Mouse (Mus musculus) 416B (cell line): ENCODE data around the gene Dnaja1.

Source experiments
- DNase-seq: peaks from one replicate; pipeline ENCODE4 v3.0.0; 2011; ENCODE audit warnings: low read depth

The Dnaja1 gene

GRCm38 (mm10) chr4:40722011-40722666, at the start of gene Dnaja1:
TSS of gene Dnaja1 (plus strand) at chr4:40722150.
- DNase-seq = peak; percentile 98

- no peak for DNase-seq
Measured at GRCm38 (mm10) chr4:40673526-40673925, 48.4 kb upstream of the Dnaja1 start.

- DNase-seq = no peak
Measured at GRCm38 (mm10) chr4:40676338-40676737, 45.6 kb upstream of the Dnaja1 start.

GRCm38 (mm10) chr4:40677132-40677531, 44.8 kb upstream of the Dnaja1 start:
- peak; percentile 47 for DNase-seq

GRCm38 (mm10) chr4:40680250-40680860, 41.6 kb upstream of the Dnaja1 start:
- peak; percentile 75 for DNase-seq

GRCm38 (mm10) chr4:40681908-40682307, 40.0 kb upstream of the Dnaja1 start:
- peak; percentile 64 for DNase-seq

- DNase-seq = no peak
Measured at GRCm38 (mm10) chr4:40682359-40682758, 39.6 kb upstream of the Dnaja1 start.

- DNase-seq = no peak
Measured at GRCm38 (mm10) chr4:40683306-40683705, 38.6 kb upstream of the Dnaja1 start.

GRCm38 (mm10) chr4:40691100-40691499, 30.9 kb upstream of the Dnaja1 start:
- DNase-seq = no peak

- DNase-seq = no peak
Measured at GRCm38 (mm10) chr4:40697059-40697458, 24.9 kb upstream of the Dnaja1 start.

GRCm38 (mm10) chr4:40700216-40700615, 21.7 kb upstream of the Dnaja1 start:
- DNase-seq = peak; percentile 93

GRCm38 (mm10) chr4:40701796-40702195, 20.2 kb upstream of the Dnaja1 start:
- DNase-seq = peak; percentile 54

GRCm38 (mm10) chr4:40702797-40703709, 18.9 kb upstream of the Dnaja1 start, which contains the start of gene Aptx:
TSS of gene Aptx (minus strand) at chr4:40703194.
- DNase-seq = peak; percentile 98

GRCm38 (mm10) chr4:40703710-40704275, 18.2 kb upstream of the Dnaja1 start:
- no peak for DNase-seq

- DNase-seq = no peak
Measured at GRCm38 (mm10) chr4:40717141-40717540, 4.8 kb upstream of the Dnaja1 start.

GRCm38 (mm10) chr4:40720910-40721309, 1.0 kb upstream of the Dnaja1 start:
- DNase-seq = peak; percentile 83

- DNase-seq = peak; percentile 95
Measured at GRCm38 (mm10) chr4:40722687-40723460, 924 bp downstream of the Dnaja1 start.

- DNase-seq = no peak
Measured at GRCm38 (mm10) chr4:40725141-40725540, 3.2 kb downstream of the Dnaja1 start.

GRCm38 (mm10) chr4:40725554-40725953, 3.6 kb downstream of the Dnaja1 start:
- no peak for DNase-seq

- peak; percentile 43 for DNase-seq
Measured at GRCm38 (mm10) chr4:40727247-40727646, 5.3 kb downstream of the Dnaja1 start.

- DNase-seq = no peak
Measured at GRCm38 (mm10) chr4:40731262-40731661, 9.3 kb downstream of the Dnaja1 start.
